Mouse (Mus musculus) frontal cortex, postnatal 10 days (tissue): Measurements from ENCODE around the gene Bpifb4.

Experiments used
- DNase-seq, 2 experiments: peaks; one replicate each; pipeline ENCODE4 v3.0.0; 2022; ENCODE audit warnings: low spot score in 2 of 2, mixed read lengths in 1 of 2

The Bpifb4 gene

DNA sequence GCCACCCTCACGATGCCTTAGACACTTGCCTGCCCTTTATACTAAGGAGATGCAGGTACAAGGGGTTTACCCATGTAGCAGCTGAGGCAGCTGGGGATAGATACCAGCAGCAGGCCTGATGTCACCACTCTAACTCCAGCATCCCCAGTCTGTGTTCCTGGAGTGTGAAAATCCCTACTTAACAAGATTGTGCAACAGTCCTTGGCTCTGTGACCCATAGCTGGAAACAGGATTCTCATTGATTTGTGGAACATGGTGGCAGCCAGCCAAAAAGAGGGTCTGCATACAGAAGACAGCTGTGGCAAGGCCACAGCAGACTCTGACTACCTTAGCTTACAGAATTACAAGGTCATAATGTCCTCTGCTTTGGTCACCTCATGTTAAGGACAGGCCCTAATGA, 67.1 kb downstream of the Bpifb4 start:
- DNase-seq: no peak

GRCm38 (mm10) chr2:154005734-154006133, 67.7 kb downstream of the Bpifb4 start:
- DNase-seq: no peak

- DNase-seq: no peak
These were observed 68.3 kb downstream of the Bpifb4 start for GRCm38 (mm10) chr2:154006331-154006730.

GRCm38 (mm10) chr2:154007381-154007780, 69.4 kb downstream of the Bpifb4 start:
- DNase-seq: no peak

GRCm38 (mm10) chr2:154007965-154008364, 70.0 kb downstream of the Bpifb4 start, which contains the start of gene Bpifa2:
TSS of gene Bpifa2 (plus strand) at chr2:154008265.
- DNase-seq: no peak
